Mouse (Mus musculus) thymus, adult 2 months (tissue): ENCODE measurements around the gene Erich6b.

Experiments used
- CTCF ChIP-seq: fragments of 200-500 bp; IDR thresholded peaks from 2 replicates; pipeline ENCODE4 v1.5.1; 2012; ENCODE audit warnings: mild to moderate bottlenecking, control low read depth, low read length, moderate library complexity, borderline replicate concordance; ENCODE audit not compliant: control insufficient read depth, poor library complexity, insufficient read depth; ENCODE audit errors: extremely low read depth
- POLR2A ChIP-seq: fragments of 200-500 bp; IDR thresholded peaks from 2 replicates; pipeline ENCODE4 v1.6.1; 2012; ENCODE audit warnings: mild to moderate bottlenecking, low read length, control low read depth, moderate library complexity; ENCODE audit not compliant: control insufficient read depth, poor library complexity, insufficient read depth; ENCODE audit errors: extremely low read depth

- TF ChIP-seq CTCF (no peak), POLR2A (no peak)
Observed at GRCm38 (mm10) chr14:75637641-75638040, 4.4 kb upstream of the Erich6b start.
